Mouse (Mus musculus) limb, embryonic 14.5 days (tissue): Measurements from ENCODE around the gene Klra6. TPM values are rescaled to one million over a fixed set of nuclear protein-coding genes. Genes with fewer than 3 reads are reported as not detected.
"Not testable (repeated sequence)": the region's sequence is repeated elsewhere in the genome, so short reads cannot be mapped to it uniquely, and the experiment has no call there.

ENCODE experiments used
- ATAC-seq: fragments of 200-750 bp; cut with Nextera tagmentation; 2 replicates; pipeline ENCODE4 v1.8.0; 2017; ENCODE audit warnings: low read depth, moderate number of reproducible peaks, moderate TSS enrichment; ENCODE audit not compliant: low FRiP score
- DNase-seq: peaks from one replicate; pipeline ENCODE4 v3.0.0-alpha.2; 2015; ENCODE audit warnings: low spot score
- H3K27ac ChIP-seq: fragments of 300-500 bp; sonication (generic); replicated peaks from 2 replicates; pipeline ENCODE4 v1.5.1; 2014; ENCODE audit warnings: low read depth, mild to moderate bottlenecking, low read length, moderate library complexity, mixed read lengths
- H3K27me3 ChIP-seq: fragments of 300-500 bp; sonication (generic); 2 replicates; pipeline ENCODE4 v1.6.1; 2014; ENCODE audit warnings: low read length, mixed read lengths; ENCODE audit not compliant: control insufficient read depth, insufficient read depth
- H3K36me3 ChIP-seq: fragments of 300-500 bp; sonication (generic); 2 replicates; pipeline ENCODE4 v1.6.1; 2014; ENCODE audit warnings: mild to moderate bottlenecking, low read length, moderate library complexity, mixed read lengths; ENCODE audit not compliant: control insufficient read depth, insufficient read depth
- H3K4me1 ChIP-seq: fragments of 300-500 bp; sonication (generic); 2 replicates; pipeline ENCODE4 v1.6.1; 2014; ENCODE audit warnings: antibody characterized with exemption, low read length, mixed read lengths; ENCODE audit not compliant: control insufficient read depth, insufficient read depth
- H3K4me2 ChIP-seq: fragments of 300-500 bp; sonication (generic); replicated peaks from 2 replicates; pipeline ENCODE4 v1.6.1; 2014; ENCODE audit warnings: low read depth, mild to moderate bottlenecking, low read length, moderate library complexity; ENCODE audit not compliant: severe bottlenecking
- H3K4me3 ChIP-seq: fragments of 300-500 bp; sonication (generic); replicated peaks from 2 replicates; pipeline ENCODE4 v1.5.1; 2014; ENCODE audit warnings: low read length
- H3K9ac ChIP-seq: fragments of 300-500 bp; sonication (generic); 2 replicates; pipeline ENCODE4 v1.6.1; 2014; ENCODE audit warnings: mild to moderate bottlenecking, low read depth, low read length, moderate library complexity; ENCODE audit not compliant: severe bottlenecking
- H3K9me3 ChIP-seq: fragments of 300-500 bp; sonication (generic); 2 replicates; pipeline ENCODE4 v1.6.1; 2016; ENCODE audit warnings: low read length; ENCODE audit not compliant: control insufficient read depth
- POLR2A ChIP-seq: fragments of 200-500 bp; IDR thresholded peaks from 2 replicates; pipeline ENCODE4 v1.8.0; 2012; ENCODE audit warnings: inconsistent platforms, mild to moderate bottlenecking, moderate library complexity, borderline replicate concordance; ENCODE audit not compliant: insufficient read depth, insufficient read length; ENCODE audit errors: extremely low read depth
- WGBS: fragments of 180-500 bp; shearing (Covaris S2); extraction: QIAGEN DNeasy Blood & Tissue Kit; methylation state at CpG from one replicate; pipeline ENCODE4 v1.1.7; 2014; 5-methylcytosine and 5-hydroxymethylcytosine counted together
- polyA plus RNA-seq, 2 experiments: library from polyadenylated mRNA; depleted of rRNA in 1 of 2; stranded (reverse) in 1 of 2; unstranded in 1 of 2; fragments of >200 nt; fragmentation: Nextera tagmentation in 1 of 2; extraction: Ambion mirVana in 1 of 2; gene quantifications; 2 replicates each; pipeline versions ENCODE4 v1.2.1 to v1.2.3; 2012 to 2014

Gene Klra6
- not detected in 2 replicates for polyA plus RNA-seq (2012; rRNA removed)
- not detected in 2 replicates for polyA plus RNA-seq (2014; fragmentation: Nextera tagmentation; extraction: Ambion mirVana)

GRCm38 (mm10) chr6:130026854-130027253 lies at the start of gene Klra6:
Gene Klra6 (minus strand): TSS chr6:130026954.
- Histone ChIP-seq H3K9ac (no peak within 1 kb of the TSS), H3K4me3 (no peak within 1 kb of the TSS), H3K27me3 (no peaks in the 10 kb centered on the region), H3K36me3 (no peaks in the 10 kb centered on the region), H3K4me2 (no peak within 1 kb of the TSS), H3K27ac (no peak within 1 kb of the TSS), H3K9me3 (no peaks in the 10 kb centered on the region), H3K4me1 (no peaks in the 10 kb centered on the region)
- DNase-seq (no peak), ATAC-seq (no peak)
- TF ChIP-seq POLR2A: no peak
- 78% methylated on average over 4 of the region's 4 CpGs for WGBS

- H3K4me3 ChIP-seq, H3K4me2 ChIP-seq, H3K4me1 ChIP-seq, H3K36me3 ChIP-seq, H3K27me3 ChIP-seq, ATAC-seq, H3K27ac ChIP-seq, H3K9me3 ChIP-seq, DNase-seq, H3K9ac ChIP-seq: not testable (repeated sequence)
- WGBS: 61% methylated on average over 1 of the region's 1 CpGs
Measured at GRCm38 (mm10) chr6:130067171-130067570, 40.4 kb upstream of the Klra6 start, which contains the start of gene Klra4. Gene Klra4 (minus strand): TSS chr6:130067271.

- Histone ChIP-seq H3K36me3 (no peaks in the 10 kb centered on the region), H3K4me3 (no peak overlapping the region), H3K4me2 (no peak overlapping the region), H3K9me3 (no peaks in the 10 kb centered on the region), H3K27ac (no peak overlapping the region), H3K4me1 (no peaks in the 10 kb centered on the region), H3K27me3 (no peaks in the 10 kb centered on the region), H3K9ac (no peak overlapping the region)
- 75% methylated on average over 5 of the region's 5 CpGs for WGBS
- ATAC-seq (no peak), DNase-seq (no peak)
- no peak for TF ChIP-seq POLR2A
Measured at GRCm38 (mm10) chr6:130065196-130065595, 38.4 kb upstream of the Klra6 start.

GRCm38 (mm10) chr6:130035146-130035545 lies 8.4 kb upstream of the Klra6 start:
- ATAC-seq, H3K9me3 ChIP-seq, H3K4me3 ChIP-seq, H3K9ac ChIP-seq, H3K4me2 ChIP-seq, H3K4me1 ChIP-seq, DNase-seq, H3K27ac ChIP-seq, H3K27me3 ChIP-seq, H3K36me3 ChIP-seq: not testable (repeated sequence)
- WGBS: 49% methylated on average over 4 of the region's 4 CpGs

- not testable (repeated sequence) for H3K4me3 ChIP-seq, DNase-seq, H3K9ac ChIP-seq, H3K36me3 ChIP-seq, H3K4me2 ChIP-seq, H3K27ac ChIP-seq, H3K9me3 ChIP-seq, H3K4me1 ChIP-seq, ATAC-seq, H3K27me3 ChIP-seq
Measured at GRCm38 (mm10) chr6:130031493-130032089, 4.8 kb upstream of the Klra6 start.

Other genes with a start within 250 kb of the Klra6 start
- gene Gm156, start 242.7 kb downstream of the Klra6 start, polyA plus RNA-seq (2012; rRNA removed): not detected in 2 replicates
- gene Gm156, start 242.7 kb downstream of the Klra6 start, polyA plus RNA-seq (2014; fragmentation: Nextera tagmentation; extraction: Ambion mirVana): not detected in 2 replicates
- gene Gm17631, start 164.3 kb downstream of the Klra6 start, polyA plus RNA-seq (2012; rRNA removed): not detected in 2 replicates
- gene Gm17631, start 164.3 kb downstream of the Klra6 start, polyA plus RNA-seq (2014; fragmentation: Nextera tagmentation; extraction: Ambion mirVana): not detected in 2 replicates
- gene Klra17, start 150.3 kb downstream of the Klra6 start, polyA plus RNA-seq (2012; rRNA removed): 0.05 TPM in 1 of 2 replicates, not detected in the other
- gene Klra17, start 150.3 kb downstream of the Klra6 start, polyA plus RNA-seq (2014; fragmentation: Nextera tagmentation; extraction: Ambion mirVana): not detected in 2 replicates
- not detected in 2 replicates for gene Klra5, start 109.3 kb downstream of the Klra6 start, polyA plus RNA-seq (2012; rRNA removed)
- gene Klra5, start 109.3 kb downstream of the Klra6 start, polyA plus RNA-seq (2014; fragmentation: Nextera tagmentation; extraction: Ambion mirVana): not detected in 2 replicates
- gene Klra4, start 40.3 kb upstream of the Klra6 start, polyA plus RNA-seq (2012; rRNA removed): not detected in 2 replicates
- not detected in 2 replicates for gene Klra4, start 40.3 kb upstream of the Klra6 start, polyA plus RNA-seq (2014; fragmentation: Nextera tagmentation; extraction: Ambion mirVana)
- gene Klra8, start 102.9 kb upstream of the Klra6 start, polyA plus RNA-seq (2012; rRNA removed): not detected in 2 replicates
- not detected in 2 replicates for gene Klra8, start 102.9 kb upstream of the Klra6 start, polyA plus RNA-seq (2014; fragmentation: Nextera tagmentation; extraction: Ambion mirVana)
- gene Klra9, start 166.2 kb upstream of the Klra6 start, polyA plus RNA-seq (2012; rRNA removed): not detected in 2 replicates
- gene Klra9, start 166.2 kb upstream of the Klra6 start, polyA plus RNA-seq (2014; fragmentation: Nextera tagmentation; extraction: Ambion mirVana): not detected in 2 replicates
- not detected in 2 replicates for gene Klra7, start 206.4 kb upstream of the Klra6 start, polyA plus RNA-seq (2012; rRNA removed)
- not detected in 2 replicates for gene Klra7, start 206.4 kb upstream of the Klra6 start, polyA plus RNA-seq (2014; fragmentation: Nextera tagmentation; extraction: Ambion mirVana)